Mouse (Mus musculus) heart, embryonic 15.5 days (tissue): ENCODE data around the gene Arid3c. TPM values are rescaled to one million over a fixed set of nuclear protein-coding genes. Genes with fewer than 3 reads are reported as not detected.
"Not testable (repeated sequence)": the region's sequence is repeated elsewhere in the genome, so short reads cannot be mapped to it uniquely, and the experiment has no call there.

Experiments
- ATAC-seq: fragments of 200-750 bp; cut with Nextera tagmentation; replicated peaks from 2 replicates; pipeline ENCODE4 v1.8.0; 2017; ENCODE audit warnings: low read depth, moderate TSS enrichment; ENCODE audit not compliant: insufficient number of reproducible peaks, insufficient read depth, low FRiP score
- H3K27ac ChIP-seq: fragments of 300-500 bp; sonication (generic); 2 replicates; pipeline ENCODE4 v1.5.1; 2015; ENCODE audit warnings: mild to moderate bottlenecking, inconsistent platforms
- H3K27me3 ChIP-seq: fragments of 300-500 bp; sonication (generic); 2 replicates; pipeline ENCODE4 v1.6.1; 2015; ENCODE audit warnings: inconsistent platforms
- H3K36me3 ChIP-seq: fragments of 300-500 bp; sonication (generic); 2 replicates; pipeline ENCODE4 v1.6.1; 2015; ENCODE audit warnings: mild to moderate bottlenecking, inconsistent platforms
- H3K4me1 ChIP-seq: fragments of 300-500 bp; sonication (generic); replicated peaks from 2 replicates; pipeline ENCODE4 v1.6.1; 2015; ENCODE audit warnings: inconsistent platforms
- H3K4me2 ChIP-seq: fragments of 300-500 bp; sonication (generic); 2 replicates; pipeline ENCODE4 v1.6.1; 2015; ENCODE audit warnings: inconsistent platforms, mild to moderate bottlenecking, moderate library complexity
- H3K4me3 ChIP-seq: fragments of 300-500 bp; sonication (generic); 2 replicates; pipeline ENCODE4 v1.5.1; 2015; ENCODE audit warnings: mild to moderate bottlenecking, inconsistent platforms
- H3K9ac ChIP-seq: fragments of 300-500 bp; sonication (generic); 2 replicates; pipeline ENCODE4 v1.6.1; 2015; ENCODE audit warnings: mild to moderate bottlenecking, inconsistent platforms
- H3K9me3 ChIP-seq: fragments of 300-500 bp; sonication (generic); replicated peaks from 2 replicates; pipeline ENCODE4 v1.6.1; 2016; ENCODE audit warnings: inconsistent platforms
- WGBS: fragments of 180-500 bp; shearing (Covaris S2); methylation state at CpG from one replicate; pipeline ENCODE4 v1.1.7; 2015; ENCODE audit warnings: mixed read lengths; 5-methylcytosine and 5-hydroxymethylcytosine counted together
- polyA plus RNA-seq: library from polyadenylated mRNA; unstranded; fragments of >200 nt; fragmentation: Nextera tagmentation; extraction: Ambion mirVana; gene quantifications from 2 replicates; pipeline ENCODE4 v1.2.1, GENCODE M21; 2015

Arid3c gene
- polyA plus RNA-seq, 1 experiment from 2014 or later: not detected

DNA sequence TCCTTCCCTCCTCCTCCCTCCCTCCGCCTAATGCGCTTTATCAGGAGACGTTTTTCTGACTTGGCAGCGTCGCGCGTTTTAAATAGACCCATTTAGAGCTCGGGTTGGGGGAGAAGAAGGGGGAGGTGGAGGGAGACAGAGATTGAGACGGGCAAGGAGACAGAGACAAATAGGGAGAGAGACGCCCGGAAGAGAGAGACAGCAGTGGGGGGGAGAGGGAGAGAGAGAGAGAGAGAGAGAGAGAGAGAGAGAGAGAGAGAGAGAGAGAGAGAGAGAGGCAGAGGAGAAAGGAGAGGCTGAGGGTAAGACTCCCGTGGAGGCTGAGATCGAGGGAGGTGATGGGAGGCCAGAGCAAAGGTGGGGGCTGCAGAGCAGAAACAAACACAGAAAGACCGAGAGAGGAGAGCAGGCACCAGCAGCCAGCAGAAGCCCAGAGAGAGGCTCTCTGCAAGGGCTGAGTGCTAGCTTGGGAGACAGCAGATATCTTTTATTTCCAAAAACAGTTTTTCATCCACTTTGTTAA lies 46.0 kb downstream of the Arid3c start:
- Histone ChIP-seq H3K27me3 (peaks cover 14% of the 10 kb centered on the region; the same call in 1 of the 2 replicates), H3K4me2 (peak overlapping the region; percentile 45; the same call in 1 of the 2 replicates), H3K4me1 (peaks cover 15% of the 10 kb centered on the region)
- not testable (repeated sequence) for H3K9me3 ChIP-seq, H3K4me3 ChIP-seq, H3K9ac ChIP-seq, ATAC-seq, H3K27ac ChIP-seq, H3K36me3 ChIP-seq
- WGBS: 1% methylated on average over 14 of the region's 14 CpGs

- not testable (repeated sequence) for H3K27ac ChIP-seq, ATAC-seq, H3K9me3 ChIP-seq, H3K36me3 ChIP-seq, H3K9ac ChIP-seq
- Histone ChIP-seq H3K27me3 (peaks cover 16% of the 10 kb centered on the region; the same call in 1 of the 2 replicates), H3K4me3 (peak overlapping the region; percentile 26), H3K4me2 (peak overlapping the region; percentile 45), H3K4me1 (peaks cover 21% of the 10 kb centered on the region)
- 5% methylated on average over 23 of the region's 27 CpGs for WGBS
Measured at GRCm38 (mm10) chr4:41684131-41684930, 46.6 kb downstream of the Arid3c start.

GRCm38 (mm10) chr4:41683303-41683702 lies 47.6 kb downstream of the Arid3c start:
- H3K27ac ChIP-seq, H3K9me3 ChIP-seq, H3K9ac ChIP-seq, H3K36me3 ChIP-seq: not testable (repeated sequence)
- 3% methylated on average over 4 of the region's 27 CpGs for WGBS
- peak; percentile 55 for ATAC-seq
- H3K4me1 ChIP-seq: peaks cover 32% of the 10 kb centered on the region
- H3K27me3 ChIP-seq: peaks cover 16% of the 10 kb centered on the region; the same call in 1 of the 2 replicates
- H3K4me2 ChIP-seq: peak overlapping the region; percentile 57
- peak overlapping the region; percentile 32; the same call in 1 of the 2 replicates for H3K4me3 ChIP-seq

GRCm38 (mm10) chr4:41682789-41683188 lies 48.2 kb downstream of the Arid3c start:
- Histone ChIP-seq H3K9me3 (no peaks in the 10 kb centered on the region), H3K27ac (no peak overlapping the region), H3K4me3 (no peak overlapping the region), H3K9ac (no peak overlapping the region), H3K36me3 (no peaks in the 10 kb centered on the region), H3K27me3 (peaks cover 19% of the 10 kb centered on the region; the same call in 1 of the 2 replicates), H3K4me2 (no peak overlapping the region), H3K4me1 (peaks cover 37% of the 10 kb centered on the region)
- ATAC-seq: no peak
- 22% methylated on average over 6 of the region's 6 CpGs for WGBS

DNA sequence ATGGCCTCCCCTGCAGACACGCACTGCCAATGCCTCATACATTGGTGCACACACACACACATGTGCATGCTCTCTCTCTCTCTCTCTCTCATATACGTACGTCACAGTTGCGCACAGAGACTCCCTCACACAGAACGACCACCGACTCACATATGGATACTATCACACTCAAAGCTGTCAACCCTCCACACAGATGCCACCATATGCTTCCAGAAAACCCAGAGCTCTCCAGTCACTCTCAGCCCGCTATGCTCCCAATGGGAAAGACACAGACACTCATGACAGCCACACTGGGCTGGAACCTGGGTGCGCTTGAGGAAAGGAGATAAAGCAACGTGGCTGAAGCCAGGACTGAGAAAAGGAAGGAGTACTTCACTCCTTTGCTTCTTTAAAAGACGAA lies 49.0 kb downstream of the Arid3c start:
- Histone ChIP-seq H3K4me2 (no peak overlapping the region), H3K27me3 (peaks cover 23% of the 10 kb centered on the region; the same call in 1 of the 2 replicates), H3K4me3 (no peak overlapping the region), H3K4me1 (peaks cover 45% of the 10 kb centered on the region), H3K36me3 (no peaks in the 10 kb centered on the region), H3K9me3 (no peaks in the 10 kb centered on the region), H3K27ac (no peak overlapping the region), H3K9ac (no peak overlapping the region)
- WGBS: 59% methylated on average over 10 of the region's 10 CpGs
- no peak for ATAC-seq

DNA sequence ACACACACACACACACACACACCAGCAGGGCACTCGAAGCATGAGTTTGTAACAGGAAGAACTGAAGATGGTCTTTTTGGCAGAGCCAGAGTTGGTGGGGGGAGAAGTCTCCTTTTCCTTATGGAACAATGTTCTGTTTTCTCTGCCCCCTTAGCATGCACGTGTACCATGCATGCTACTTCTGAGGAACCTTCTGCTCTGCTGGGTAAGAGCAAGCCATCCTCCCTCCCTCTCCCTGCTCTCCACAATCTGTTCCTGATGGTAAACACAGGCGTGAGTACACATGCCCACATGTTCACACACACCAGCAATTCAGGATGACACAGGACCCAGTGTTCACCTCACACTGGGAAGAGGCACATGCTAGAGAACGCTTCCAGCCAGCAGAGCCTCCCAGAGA lies 49.8 kb downstream of the Arid3c start:
- Histone ChIP-seq H3K9me3 (no peaks in the 10 kb centered on the region), H3K4me3 (no peak overlapping the region), H3K27me3 (peaks cover 25% of the 10 kb centered on the region; the same call in 1 of the 2 replicates), H3K9ac (no peak overlapping the region), H3K4me2 (no peak overlapping the region), H3K4me1 (peaks cover 53% of the 10 kb centered on the region), H3K27ac (no peak overlapping the region), H3K36me3 (no peaks in the 10 kb centered on the region)
- no peak for ATAC-seq
- 70% methylated on average over 4 of the region's 4 CpGs for WGBS

DNA sequence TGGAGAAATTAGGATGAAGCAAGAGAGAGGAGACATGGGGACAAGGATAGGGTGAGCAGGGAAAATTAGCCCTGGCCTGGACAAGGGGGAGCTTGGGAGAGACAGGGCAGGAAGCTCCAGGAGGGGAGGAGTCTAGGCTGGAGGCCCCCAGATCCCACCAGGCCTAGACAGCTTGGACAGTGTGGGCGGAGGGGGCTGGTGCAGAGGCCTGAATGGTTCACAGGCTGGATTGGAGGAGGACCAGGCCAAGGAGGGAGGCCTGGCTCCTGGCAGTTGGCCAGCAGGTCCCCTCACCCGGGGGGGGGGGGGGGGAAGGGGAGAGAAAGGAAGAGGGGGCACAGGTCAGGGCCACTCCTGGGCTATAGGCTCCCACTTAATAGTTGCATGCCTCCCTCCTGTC lies 51.7 kb downstream of the Arid3c start:
- peaks cover 22% of the 10 kb centered on the region; the same call in 1 of the 2 replicates for H3K27me3 ChIP-seq
- peaks cover 54% of the 10 kb centered on the region for H3K4me1 ChIP-seq
- H3K27ac ChIP-seq: no peak overlapping the region
- no peaks in the 10 kb centered on the region for H3K9me3 ChIP-seq
- H3K36me3 ChIP-seq: no peaks in the 10 kb centered on the region
- ATAC-seq: no peak
- H3K9ac ChIP-seq: no peak overlapping the region
- WGBS: 43% methylated on average over 2 of the region's 2 CpGs
- no peak overlapping the region for H3K4me3 ChIP-seq
- no peak overlapping the region for H3K4me2 ChIP-seq

GRCm38 (mm10) chr4:41678863-41679262 lies 52.1 kb downstream of the Arid3c start:
- H3K9me3 ChIP-seq: no peaks in the 10 kb centered on the region
- no peaks in the 10 kb centered on the region for H3K36me3 ChIP-seq
- H3K4me2 ChIP-seq: no peak overlapping the region
- H3K27ac ChIP-seq: no peak overlapping the region
- no peak overlapping the region for H3K4me3 ChIP-seq
- peaks cover 53% of the 10 kb centered on the region for H3K4me1 ChIP-seq
- H3K9ac ChIP-seq: no peak overlapping the region
- ATAC-seq: no peak
- H3K27me3 ChIP-seq: peaks cover 21% of the 10 kb centered on the region; the same call in 1 of the 2 replicates
- WGBS: 49% methylated on average over 6 of the region's 6 CpGs

- H3K36me3 ChIP-seq: no peaks in the 10 kb centered on the region
- ATAC-seq: peak; percentile 57
- H3K27me3 ChIP-seq: peaks cover 29% of the 10 kb centered on the region
- peaks cover 63% of the 10 kb centered on the region for H3K4me1 ChIP-seq
- no peaks in the 10 kb centered on the region for H3K9me3 ChIP-seq
- peak overlapping the region; percentile 31; the same call in 1 of the 2 replicates for H3K27ac ChIP-seq
- 33% methylated on average over 13 of the region's 13 CpGs for WGBS
- no peak overlapping the region for H3K4me3 ChIP-seq
- no peak overlapping the region for H3K9ac ChIP-seq
- peak overlapping the region; percentile 3; the same call in 1 of the 2 replicates for H3K4me2 ChIP-seq
Measured at GRCm38 (mm10) chr4:41677006-41677629, 53.8 kb downstream of the Arid3c start.

- 37% methylated on average over 17 of the region's 17 CpGs for WGBS
- Histone ChIP-seq H3K4me1 (peaks cover 67% of the 10 kb centered on the region), H3K9me3 (no peaks in the 10 kb centered on the region), H3K4me3 (no peak overlapping the region), H3K4me2 (no peak overlapping the region), H3K27ac (peak overlapping the region; percentile 31; the same call in 1 of the 2 replicates), H3K36me3 (no peaks in the 10 kb centered on the region), H3K27me3 (peaks cover 29% of the 10 kb centered on the region), H3K9ac (no peak overlapping the region)
- ATAC-seq: no peak
Measured at GRCm38 (mm10) chr4:41676248-41677005, 54.5 kb downstream of the Arid3c start.
